Mouse (Mus musculus): ENCODE measurements around the gene Efs. TPM values are rescaled to one million over a fixed set of nuclear protein-coding genes. Genes with fewer than 3 reads are reported as not detected.
"Not testable (repeated sequence)": the region's sequence is repeated elsewhere in the genome, so short reads cannot be mapped to it uniquely, and the experiment has no call there.

Efs gene
- polyA plus RNA-seq (2012; rRNA removed) (117 and 171 TPM in 2 replicates), polyA plus RNA-seq (2014; fragmentation: Nextera tagmentation; extraction: Ambion mirVana) (58.9 and 66.9 TPM in 2 replicates)

DNA sequence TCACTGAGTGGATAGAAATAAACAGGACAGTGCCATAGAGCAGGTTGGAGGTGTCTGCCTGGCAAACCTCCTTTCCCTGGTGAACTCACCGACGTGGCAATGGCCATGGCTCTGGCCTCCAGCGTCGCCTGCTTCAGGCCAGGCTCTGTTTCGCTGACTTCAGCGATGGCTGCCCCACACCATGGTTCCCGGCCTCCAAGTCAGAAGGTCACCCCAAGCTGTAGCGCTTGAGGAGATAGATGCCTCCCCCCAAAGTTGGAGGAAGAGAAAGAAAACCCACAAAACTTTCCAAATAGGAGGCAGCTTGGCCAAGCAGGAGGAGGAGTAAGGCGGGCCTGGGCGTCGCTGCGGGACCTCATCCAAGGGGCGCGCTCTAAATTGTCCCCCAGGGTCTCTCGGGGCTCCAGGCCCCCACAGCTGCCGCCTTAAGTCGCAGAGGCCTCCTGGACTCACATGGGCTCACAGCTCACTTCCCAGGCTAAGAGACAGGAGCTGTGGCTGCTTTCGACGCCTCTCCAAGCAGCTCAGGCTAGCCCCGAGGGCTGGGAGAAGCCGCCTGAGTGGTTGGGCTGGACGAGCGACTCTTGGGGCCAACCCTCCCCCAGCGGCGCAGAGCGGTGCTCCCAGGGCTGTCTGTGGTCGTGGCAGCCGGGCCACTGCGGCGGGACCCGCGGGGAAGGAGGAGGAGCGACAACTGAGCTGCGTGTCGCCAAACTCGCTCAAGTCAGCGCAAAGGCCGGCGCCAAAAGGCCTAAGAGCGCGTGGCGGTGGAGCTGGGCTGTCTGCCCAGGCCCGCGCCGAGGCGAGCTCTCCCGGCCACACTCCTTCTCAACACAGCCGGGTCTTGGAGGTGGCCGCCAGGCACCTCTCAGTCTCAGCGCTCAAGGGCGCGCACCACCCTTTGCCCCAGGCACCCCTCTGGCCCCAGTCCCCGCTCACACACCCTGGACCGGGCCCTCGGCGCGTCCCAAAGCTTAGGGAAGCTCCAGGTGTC is at the start of gene Efs:
Efs (minus strand) TSS at position 778 of the 994 bp plus-strand sequence.
- WGBS, result 2% methylated on average over 40 of the region's 57 CpGs
- no peak for TF ChIP-seq POLR2A (IDR thresholded peaks at IDR 0.05; ENCODE audit: borderline replicate concordance, extremely low read depth, insufficient read depth, insufficient read length)
- Histone ChIP-seq H3K27ac (replicated peaks; ENCODE audit: low read depth, low read length) (peak within 1 kb of the TSS; percentile 100), H3K36me3 (ENCODE audit: control insufficient read depth, insufficient read depth, low read length) (peaks cover 19% of the 10 kb centered on the region), H3K27me3 (ENCODE audit: control insufficient read depth, insufficient read depth, low read length) (no peaks in the 10 kb centered on the region), H3K9me3 (ENCODE audit: control insufficient read depth, low read length) (peaks cover 6% of the 10 kb centered on the region), H3K4me2 (replicated peaks; ENCODE audit: low read depth, low read length, severe bottlenecking) (peak within 1 kb of the TSS; percentile 96), H3K4me3 (replicated peaks; ENCODE audit: low read length) (peak within 1 kb of the TSS; percentile 65), H3K9ac (ENCODE audit: low read depth, low read length, severe bottlenecking) (peak within 1 kb of the TSS; percentile 95), H3K4me1 (ENCODE audit: control insufficient read depth, insufficient read depth, low read length) (peaks cover 26% of the 10 kb centered on the region)
- peak; percentile 49 for ATAC-seq (ENCODE audit: low FRiP score, low read depth)
- peak; percentile 68 for DNase-seq (ENCODE audit: low spot score)

DNA sequence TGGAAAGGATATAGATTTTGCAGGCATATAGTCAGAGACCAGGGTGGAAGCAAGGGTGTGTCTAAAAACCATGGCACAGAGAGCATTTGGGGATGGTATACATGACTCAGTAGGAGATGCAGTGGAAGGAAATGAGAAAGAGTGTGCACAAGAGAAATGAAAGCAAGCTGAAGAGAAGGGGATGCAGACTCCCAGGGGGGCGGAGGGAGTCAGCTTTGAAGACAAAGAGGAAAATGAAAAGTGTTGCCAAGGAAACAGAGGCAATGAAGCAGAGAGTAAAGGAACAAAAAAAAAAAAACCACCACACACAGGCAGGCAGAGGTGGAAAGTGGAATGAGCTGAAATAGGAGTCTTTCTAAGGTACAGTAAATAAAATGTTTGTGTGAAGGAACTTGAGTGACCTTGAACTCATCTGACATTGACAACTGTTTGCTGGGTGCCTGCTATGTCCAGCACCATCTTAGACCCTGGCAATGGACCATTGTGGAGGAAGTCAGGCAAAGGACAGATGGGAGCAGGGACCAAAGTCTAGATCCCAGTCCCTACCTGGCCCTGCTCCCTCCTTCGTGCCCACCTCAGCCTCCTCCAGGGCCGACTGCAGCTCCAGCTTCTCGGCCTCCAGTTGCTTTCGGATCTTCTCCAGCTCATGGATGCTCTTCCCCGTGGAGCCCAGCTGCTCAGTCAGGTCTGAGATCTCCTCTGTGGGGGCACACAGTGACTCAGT is 48.3 kb upstream of the Efs start:
- DNase-seq (ENCODE audit: low spot score), result no peak

GRCm38 (mm10) chr14:54972786-54973185 is 46.9 kb upstream of the Efs start:
- DNase-seq (ENCODE audit: low spot score); H3K36me3 ChIP-seq (ENCODE audit: control insufficient read depth, insufficient read depth, low read length); H3K4me2 ChIP-seq (replicated peaks; ENCODE audit: low read depth, low read length, severe bottlenecking); H3K27me3 ChIP-seq (ENCODE audit: control insufficient read depth, insufficient read depth, low read length); H3K4me1 ChIP-seq (ENCODE audit: control insufficient read depth, insufficient read depth, low read length); ATAC-seq (ENCODE audit: low FRiP score, low read depth); H3K4me3 ChIP-seq (replicated peaks; ENCODE audit: low read length); H3K9ac ChIP-seq (ENCODE audit: low read depth, low read length, severe bottlenecking); H3K9me3 ChIP-seq (ENCODE audit: control insufficient read depth, low read length); H3K27ac ChIP-seq (replicated peaks; ENCODE audit: low read depth, low read length): not testable (repeated sequence)
- 96% methylated on average over 7 of the region's 11 CpGs for WGBS

More for the DNA sequence above, 48.3 kb upstream of the Efs start:
- no peaks in the 10 kb centered on the region for H3K4me1 ChIP-seq (ENCODE audit: control insufficient read depth, insufficient read depth, low read length)
- ATAC-seq (ENCODE audit: low FRiP score, low read depth), result no peak
- TF ChIP-seq POLR2A (IDR thresholded peaks at IDR 0.05; ENCODE audit: borderline replicate concordance, extremely low read depth, insufficient read depth, insufficient read length), result no peak
- H3K27me3 ChIP-seq (ENCODE audit: control insufficient read depth, insufficient read depth, low read length), result no peaks in the 10 kb centered on the region
- H3K27ac ChIP-seq (replicated peaks; ENCODE audit: low read depth, low read length), result no peak overlapping the region
- 85% methylated on average over 6 of the region's 6 CpGs for WGBS
- no peak overlapping the region for H3K9ac ChIP-seq (ENCODE audit: low read depth, low read length, severe bottlenecking)
- no peak overlapping the region for H3K4me2 ChIP-seq (replicated peaks; ENCODE audit: low read depth, low read length, severe bottlenecking)
- H3K9me3 ChIP-seq (ENCODE audit: control insufficient read depth, low read length), result no peaks in the 10 kb centered on the region
- no peak overlapping the region for H3K4me3 ChIP-seq (replicated peaks; ENCODE audit: low read length)
- H3K36me3 ChIP-seq (ENCODE audit: control insufficient read depth, insufficient read depth, low read length), result no peaks in the 10 kb centered on the region

DNA sequence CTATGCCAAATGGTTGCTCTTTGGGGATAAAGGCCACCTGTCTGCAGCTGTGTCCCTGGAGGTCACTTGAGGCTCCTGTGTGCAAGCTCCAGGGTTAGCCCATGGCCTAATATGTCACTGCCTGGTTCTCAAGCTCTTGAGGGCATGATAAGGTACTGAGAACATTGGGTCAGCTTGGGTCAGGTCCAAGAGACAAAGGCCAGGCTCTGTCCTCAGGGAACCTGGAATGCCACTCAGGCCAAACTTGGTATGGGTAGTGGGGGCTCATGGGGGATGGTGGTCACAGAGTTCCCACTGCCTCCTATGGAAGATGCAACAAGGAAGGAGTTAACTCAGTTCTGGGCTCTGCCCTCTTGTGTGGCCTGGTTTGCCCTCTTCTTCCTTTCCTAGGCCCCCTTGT is 42.4 kb upstream of the Efs start:
- TF ChIP-seq POLR2A (IDR thresholded peaks at IDR 0.05; ENCODE audit: borderline replicate concordance, extremely low read depth, insufficient read depth, insufficient read length), result no peak
- no peak overlapping the region for H3K4me3 ChIP-seq (replicated peaks; ENCODE audit: low read length)

GRCm38 (mm10) chr14:54967874-54968273 is 41.9 kb upstream of the Efs start:
- Histone ChIP-seq H3K27ac (replicated peaks; ENCODE audit: low read depth, low read length) (no peak overlapping the region), H3K9ac (ENCODE audit: low read depth, low read length, severe bottlenecking) (no peak overlapping the region), H3K36me3 (ENCODE audit: control insufficient read depth, insufficient read depth, low read length) (no peaks in the 10 kb centered on the region), H3K9me3 (ENCODE audit: control insufficient read depth, low read length) (no peaks in the 10 kb centered on the region), H3K4me1 (ENCODE audit: control insufficient read depth, insufficient read depth, low read length) (no peaks in the 10 kb centered on the region), H3K4me2 (replicated peaks; ENCODE audit: low read depth, low read length, severe bottlenecking) (no peak overlapping the region), H3K27me3 (ENCODE audit: control insufficient read depth, insufficient read depth, low read length) (no peaks in the 10 kb centered on the region), H3K4me3 (replicated peaks; ENCODE audit: low read length) (no peak overlapping the region)
- no peak for ATAC-seq (ENCODE audit: low FRiP score, low read depth)
- TF ChIP-seq POLR2A (IDR thresholded peaks at IDR 0.05; ENCODE audit: borderline replicate concordance, extremely low read depth, insufficient read depth, insufficient read length), result no peak
- WGBS, result 89% methylated on average over 3 of the region's 3 CpGs
- DNase-seq (ENCODE audit: low spot score), result no peak

More for the DNA sequence above, 42.4 kb upstream of the Efs start:
- H3K4me1 ChIP-seq (ENCODE audit: control insufficient read depth, insufficient read depth, low read length), result no peaks in the 10 kb centered on the region
- H3K9me3 ChIP-seq (ENCODE audit: control insufficient read depth, low read length), result no peaks in the 10 kb centered on the region
- no peak overlapping the region for H3K27ac ChIP-seq (replicated peaks; ENCODE audit: low read depth, low read length)
- no peaks in the 10 kb centered on the region for H3K27me3 ChIP-seq (ENCODE audit: control insufficient read depth, insufficient read depth, low read length)
- no peaks in the 10 kb centered on the region for H3K36me3 ChIP-seq (ENCODE audit: control insufficient read depth, insufficient read depth, low read length)
- H3K9ac ChIP-seq (ENCODE audit: low read depth, low read length, severe bottlenecking), result no peak overlapping the region
- no peak overlapping the region for H3K4me2 ChIP-seq (replicated peaks; ENCODE audit: low read depth, low read length, severe bottlenecking)
- DNase-seq (ENCODE audit: low spot score) (no peak), ATAC-seq (ENCODE audit: low FRiP score, low read depth) (no peak)
